Mouse (Mus musculus) lung, postnatal 4 days (tissue): ENCODE measurements at regions not wholly inside any gene's neighbourhood (a gene's known extent, or its start where the extent isn't known, plus 50 kb on each side); places are given as distances from the start of the nearest gene placed in this dataset.
"Not testable (repeated sequence)": the region's sequence is repeated elsewhere in the genome, so short reads cannot be mapped to it uniquely, and the experiment has no call there.

Experiments
- DNase-seq, 2 experiments: peaks; one replicate each; pipeline ENCODE4 v3.0.0; 2021

GRCm38 (mm10) chr1:95397188-95397587 lies 83.8 kb downstream of the Fam174a start:
- peak in 1 of 2 experiments; percentile 23 for DNase-seq

GRCm38 (mm10) chr1:95399764-95400163 lies 86.3 kb downstream of the Fam174a start:
- no peak for DNase-seq

GRCm38 (mm10) chr1:95422253-95422652 lies 108.8 kb downstream of the Fam174a start:
- DNase-seq = no peak

GRCm38 (mm10) chr1:95425420-95425819 lies 112.0 kb downstream of the Fam174a start:
- DNase-seq = no peak

- no peak for DNase-seq
These were observed 123.7 kb downstream of the Fam174a start for GRCm38 (mm10) chr1:95437155-95437554.

GRCm38 (mm10) chr1:95445541-95445940 lies 132.1 kb downstream of the Fam174a start:
- peak in 1 of 2 experiments; percentile 22 for DNase-seq

- DNase-seq = no peak
These were observed 135.6 kb downstream of the Fam174a start for GRCm38 (mm10) chr1:95448962-95449558.

- no peak for DNase-seq
These were observed 137.5 kb downstream of the Fam174a start for GRCm38 (mm10) chr1:95450920-95451332.

- peak; percentile 28 to 43 for DNase-seq
These were observed 138.3 kb downstream of the Fam174a start for GRCm38 (mm10) chr1:95451755-95452154.

- DNase-seq = no peak
These were observed 140.8 kb downstream of the Fam174a start for GRCm38 (mm10) chr1:95454246-95454645.

GRCm38 (mm10) chr1:95459355-95459754 lies 145.9 kb downstream of the Fam174a start:
- DNase-seq = no peak

- no peak for DNase-seq
These were observed 154.7 kb downstream of the Fam174a start for GRCm38 (mm10) chr1:95468095-95468494.

- DNase-seq = no peak
These were observed 155.3 kb downstream of the Fam174a start for GRCm38 (mm10) chr1:95468772-95469171.

GRCm38 (mm10) chr1:95470491-95470890 lies 157.1 kb downstream of the Fam174a start:
- no peak for DNase-seq

- DNase-seq = no peak
These were observed 174.4 kb downstream of the St8sia4 start for GRCm38 (mm10) chr1:95493004-95493403.

- not testable (repeated sequence) for DNase-seq
These were observed 166.7 kb downstream of the St8sia4 start for GRCm38 (mm10) chr1:95500671-95501070.

- DNase-seq = no peak
These were observed 158.7 kb downstream of the St8sia4 start for GRCm38 (mm10) chr1:95508718-95509117.

- no peak for DNase-seq
These were observed 138.6 kb downstream of the St8sia4 start for GRCm38 (mm10) chr1:95528726-95529125.

GRCm38 (mm10) chr1:95531017-95531416 lies 136.4 kb downstream of the St8sia4 start:
- no peak for DNase-seq
